Mouse (Mus musculus) ES-E14 (cell line): ENCODE results near the gene Stk10. TPM values are rescaled to one million over a fixed set of nuclear protein-coding genes. Genes with fewer than 3 reads are reported as not detected.

Source experiments
- DNase-seq: peaks from one replicate; pipeline ENCODE4 v3.0.0-alpha.2; 2013; ENCODE audit warnings: low read depth, low spot score
- H3K27ac ChIP-seq: 2 replicates; pipeline ENCODE4 v1.5.1; 2012; ENCODE audit warnings: low read depth, mild to moderate bottlenecking, low read length, moderate library complexity, mixed read lengths; ENCODE audit not compliant: poor library complexity, insufficient read depth, severe bottlenecking
- H3K36me3 ChIP-seq: 2 replicates; pipeline ENCODE4 v1.6.1; 2012; ENCODE audit warnings: mild to moderate bottlenecking, low read length, moderate library complexity, mixed read lengths; ENCODE audit not compliant: control insufficient read depth, poor library complexity, insufficient read depth, severe bottlenecking
- H3K4me1 ChIP-seq, 2 experiments: fragments of 150-350 bp in 1 of 2; sonication (generic) in 1 of 2; 2 replicates each; pipeline ENCODE4 v1.6.1; 2012; ENCODE audit warnings: low read length in 2 of 2, mild to moderate bottlenecking in 1 of 2, mixed read lengths in 1 of 2; ENCODE audit not compliant: control insufficient read depth in 2 of 2, insufficient read depth in 2 of 2, poor library complexity in 1 of 2
- H3K4me3 ChIP-seq, 2 experiments: fragments of 150-350 bp in 1 of 2; sonication (generic) in 1 of 2; 2 replicates each; pipeline ENCODE4 v1.5.1; 2012; ENCODE audit warnings: low read length in 2 of 2, low read depth in 1 of 2, mild to moderate bottlenecking in 1 of 2, mixed read lengths in 1 of 2; ENCODE audit not compliant: insufficient read depth in 1 of 2, poor library complexity in 1 of 2, severe bottlenecking in 1 of 2
- H3K9ac ChIP-seq: 2 replicates; pipeline ENCODE4 v1.6.1; 2012; ENCODE audit warnings: low read depth, mild to moderate bottlenecking, low read length, mixed read lengths; ENCODE audit not compliant: poor library complexity, insufficient read depth, severe bottlenecking
- H3K9me3 ChIP-seq: fragments of 150-350 bp; sonication (generic); 2 replicates; pipeline ENCODE4 v1.6.1; 2012; ENCODE audit warnings: low read depth, mild to moderate bottlenecking, low read length; ENCODE audit not compliant: control insufficient read depth, insufficient read depth
- CHD2 ChIP-seq: IDR thresholded peaks from 2 replicates; pipeline ENCODE4 v1.6.1; 2014; ENCODE audit warnings: mild to moderate bottlenecking, low read depth, low read length, inconsistent platforms
- HCFC1 ChIP-seq: IDR thresholded peaks from 2 replicates; pipeline ENCODE4 v1.6.1; 2012; ENCODE audit warnings: low read length, inconsistent platforms, borderline replicate concordance; ENCODE audit not compliant: insufficient read depth
- MAFK ChIP-seq: IDR thresholded peaks from 2 replicates; pipeline ENCODE4 v1.6.1; 2014; ENCODE audit warnings: mild to moderate bottlenecking, low read depth, low read length, inconsistent platforms; ENCODE audit not compliant: insufficient read depth
- ZC3H11A ChIP-seq: IDR thresholded peaks from 2 replicates; pipeline ENCODE4 v1.6.1; 2012; ENCODE audit warnings: low read depth, mild to moderate bottlenecking, inconsistent platforms, low read length, borderline replicate concordance
- ZNF384 ChIP-seq: IDR thresholded peaks from 2 replicates; pipeline ENCODE4 v1.6.1; 2012; ENCODE audit warnings: low read depth, low read length, inconsistent platforms
- in situ Hi-C, 2 experiments: fragments of 600-800 bp; cut with MboI; formaldehyde crosslinking; loops; one replicate each; pipeline ENCODE4 v1.15.1; 2025; ENCODE audit warnings: low sequenced_read_pairs in 2 of 2, inconsistent platforms in 1 of 2; ENCODE audit not compliant: unreplicated experiment in 2 of 2
- total RNA-seq: library from RNA; depleted of rRNA; stranded (reverse); fragments of 300-350 nt; gene quantifications from 2 replicates; pipeline ENCODE4 v1.2.3, GENCODE M21; 2012

The Stk10 gene
- total RNA-seq, 1 experiment: 9.8 TPM

- no peak overlapping the region for H3K27ac ChIP-seq
- no peaks in the 10 kb centered on the region for H3K4me1 ChIP-seq
- no peak for TF ChIP-seq HCFC1
- DNase-seq: no peak
- no peaks in the 10 kb centered on the region for H3K36me3 ChIP-seq
- no peaks in the 10 kb centered on the region for H3K9me3 ChIP-seq
- no peak overlapping the region for H3K4me3 ChIP-seq
- H3K9ac ChIP-seq: no peak overlapping the region
- in situ Hi-C loops: no loop called here
Measured at GRCm38 (mm10) chr11:32498757-32499535, 34.2 kb upstream of the Stk10 start.

- DNase-seq: no peak
- Histone ChIP-seq H3K27ac (no peak overlapping the region), H3K4me1 (no peaks in the 10 kb centered on the region), H3K36me3 (no peaks in the 10 kb centered on the region), H3K4me3 (no peak overlapping the region), H3K9me3 (no peaks in the 10 kb centered on the region), H3K9ac (no peak overlapping the region)
- in situ Hi-C loops: no loop called here
- TF ChIP-seq ZC3H11A (no peak), HCFC1 (no peak)
Measured at GRCm38 (mm10) chr11:32499931-32500330, 33.2 kb upstream of the Stk10 start.

GRCm38 (mm10) chr11:32503711-32504110, 29.4 kb upstream of the Stk10 start:
- TF ChIP-seq CHD2 (no peak), ZC3H11A (no peak), MAFK (no peak), ZNF384 (no peak), HCFC1 (no peak)
- no peak overlapping the region for H3K9ac ChIP-seq
- in situ Hi-C loops: no loop called here
- H3K4me3 ChIP-seq: no peak overlapping the region
- no peaks in the 10 kb centered on the region for H3K36me3 ChIP-seq
- no peak overlapping the region for H3K27ac ChIP-seq
- no peaks in the 10 kb centered on the region for H3K9me3 ChIP-seq
- H3K4me1 ChIP-seq: no peaks in the 10 kb centered on the region
- no peak for DNase-seq

GRCm38 (mm10) chr11:32505091-32505739, 27.9 kb upstream of the Stk10 start:
- in situ Hi-C loops: no loop called here
- TF ChIP-seq MAFK: no peak
- TF ChIP-seq ZNF384: no peak
- no peak for TF ChIP-seq ZC3H11A
- TF ChIP-seq HCFC1: no peak
- no peak for TF ChIP-seq CHD2

More at GRCm38 (mm10) chr11:32505091-32505739, 27.9 kb upstream of the Stk10 start:
- H3K4me3 ChIP-seq: no peak overlapping the region
- H3K9me3 ChIP-seq: no peaks in the 10 kb centered on the region
- no peaks in the 10 kb centered on the region for H3K4me1 ChIP-seq
- H3K36me3 ChIP-seq: no peaks in the 10 kb centered on the region
- no peak for DNase-seq
- H3K9ac ChIP-seq: no peak overlapping the region
- H3K27ac ChIP-seq: no peak overlapping the region
